Mouse (Mus musculus) midbrain, embryonic 15.5 days (tissue): ENCODE measurements around the gene Nsun4. TPM values are rescaled to one million over a fixed set of nuclear protein-coding genes. Genes with fewer than 3 reads are reported as not detected.
A peak's percentile ranks its signal among the peaks of the same experiment; 100 is the strongest.

ENCODE experiments used
- ATAC-seq: fragments of 200-750 bp; cut with Nextera tagmentation; replicated peaks from 2 replicates; pipeline ENCODE4 v1.8.0; 2017; ENCODE audit warnings: moderate TSS enrichment
- H3K27ac ChIP-seq: fragments of 300-500 bp; sonication (generic); 2 replicates; pipeline ENCODE4 v1.5.1; 2015; ENCODE audit warnings: mild to moderate bottlenecking, inconsistent platforms
- H3K27me3 ChIP-seq: fragments of 300-500 bp; sonication (generic); replicated peaks from 2 replicates; pipeline ENCODE4 v1.6.1; 2015; ENCODE audit warnings: inconsistent platforms
- H3K36me3 ChIP-seq: fragments of 300-500 bp; sonication (generic); replicated peaks from 2 replicates; pipeline ENCODE4 v1.6.1; 2015; ENCODE audit warnings: inconsistent platforms
- H3K4me1 ChIP-seq: fragments of 300-500 bp; sonication (generic); 2 replicates; pipeline ENCODE4 v1.6.1; 2015; ENCODE audit warnings: inconsistent platforms
- H3K4me2 ChIP-seq: fragments of 300-500 bp; sonication (generic); 2 replicates; pipeline ENCODE4 v1.6.1; 2015; ENCODE audit warnings: inconsistent platforms, mild to moderate bottlenecking, moderate library complexity
- H3K4me3 ChIP-seq: fragments of 300-500 bp; sonication (generic); 2 replicates; pipeline ENCODE4 v1.5.1; 2015; ENCODE audit warnings: mild to moderate bottlenecking, inconsistent platforms
- H3K9ac ChIP-seq: fragments of 300-500 bp; sonication (generic); 2 replicates; pipeline ENCODE4 v1.6.1; 2015; ENCODE audit warnings: mild to moderate bottlenecking, inconsistent platforms
- H3K9me3 ChIP-seq: fragments of 300-500 bp; sonication (generic); 2 replicates; pipeline ENCODE4 v1.6.1; 2016; ENCODE audit warnings: inconsistent platforms
- WGBS: fragments of 180-500 bp; shearing (Covaris S2); methylation state at CpG from one replicate; pipeline ENCODE4 v1.1.7; 2015; ENCODE audit warnings: mixed read lengths; 5-methylcytosine and 5-hydroxymethylcytosine counted together
- polyA plus RNA-seq: library from polyadenylated mRNA; unstranded; fragments of >200 nt; fragmentation: Nextera tagmentation; extraction: Ambion mirVana; gene quantifications from 2 replicates; pipeline ENCODE4 v1.2.1, GENCODE M21; 2015

The Nsun4 gene
- polyA plus RNA-seq, 1 experiment from 2014 or later: 13.5 TPM

DNA sequence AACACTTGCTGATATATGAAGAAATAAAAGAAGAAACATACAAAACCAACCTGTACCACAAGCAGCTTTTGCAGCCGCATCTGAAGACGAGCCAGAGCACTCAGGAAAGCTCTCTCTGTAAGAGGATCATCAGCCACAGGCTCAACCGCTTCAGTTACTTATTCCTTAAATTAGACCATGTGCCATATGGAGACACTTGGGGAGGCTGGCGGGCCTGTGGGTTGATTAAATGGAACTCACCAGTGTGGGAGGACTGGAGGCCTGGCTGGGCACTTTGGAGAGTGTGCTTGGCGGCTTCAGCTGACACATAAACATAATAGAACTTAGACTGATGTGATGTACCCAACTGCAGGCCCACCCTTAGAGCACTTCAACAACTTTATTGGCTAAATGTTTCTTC, 20.3 kb downstream of the Nsun4 start:
- Histone ChIP-seq H3K4me1 (no peaks in the 10 kb centered on the region), H3K4me3 (no peak overlapping the region), H3K27me3 (no peaks in the 10 kb centered on the region), H3K27ac (no peak overlapping the region), H3K4me2 (no peak overlapping the region), H3K36me3 (peaks cover 6% of the 10 kb centered on the region; the same call in 1 of the 2 replicates), H3K9ac (no peak overlapping the region), H3K9me3 (no peaks in the 10 kb centered on the region)
- WGBS: 95% methylated on average over 5 of the region's 5 CpGs
- no peak for ATAC-seq

DNA sequence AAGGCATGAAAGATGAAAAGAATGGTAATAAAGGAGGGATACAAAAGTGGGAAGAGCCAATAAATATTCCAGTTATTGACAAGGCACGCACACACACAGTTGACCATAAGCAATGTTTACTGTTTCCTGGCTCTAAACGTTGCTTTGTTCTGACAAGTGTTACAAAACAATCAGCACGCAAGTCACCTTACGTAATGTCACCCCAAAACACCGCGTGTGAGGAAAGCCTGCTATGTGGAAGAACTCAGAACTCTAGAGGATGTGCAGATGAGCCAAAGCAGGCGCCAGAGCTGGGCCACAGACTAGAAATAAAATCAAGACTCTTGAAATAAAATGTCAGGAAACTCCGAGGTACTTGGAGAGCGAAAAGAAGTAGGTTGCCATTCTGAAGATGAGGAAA, 20.8 kb downstream of the Nsun4 start:
- H3K4me1 ChIP-seq: no peaks in the 10 kb centered on the region
- WGBS: 92% methylated on average over 9 of the region's 9 CpGs
- no peak overlapping the region for H3K4me2 ChIP-seq
- no peak overlapping the region for H3K4me3 ChIP-seq
- no peaks in the 10 kb centered on the region for H3K9me3 ChIP-seq
- no peaks in the 10 kb centered on the region for H3K27me3 ChIP-seq
- no peak for ATAC-seq
- H3K9ac ChIP-seq: no peak overlapping the region
- peaks cover 6% of the 10 kb centered on the region; the same call in 1 of the 2 replicates for H3K36me3 ChIP-seq
- H3K27ac ChIP-seq: no peak overlapping the region

DNA sequence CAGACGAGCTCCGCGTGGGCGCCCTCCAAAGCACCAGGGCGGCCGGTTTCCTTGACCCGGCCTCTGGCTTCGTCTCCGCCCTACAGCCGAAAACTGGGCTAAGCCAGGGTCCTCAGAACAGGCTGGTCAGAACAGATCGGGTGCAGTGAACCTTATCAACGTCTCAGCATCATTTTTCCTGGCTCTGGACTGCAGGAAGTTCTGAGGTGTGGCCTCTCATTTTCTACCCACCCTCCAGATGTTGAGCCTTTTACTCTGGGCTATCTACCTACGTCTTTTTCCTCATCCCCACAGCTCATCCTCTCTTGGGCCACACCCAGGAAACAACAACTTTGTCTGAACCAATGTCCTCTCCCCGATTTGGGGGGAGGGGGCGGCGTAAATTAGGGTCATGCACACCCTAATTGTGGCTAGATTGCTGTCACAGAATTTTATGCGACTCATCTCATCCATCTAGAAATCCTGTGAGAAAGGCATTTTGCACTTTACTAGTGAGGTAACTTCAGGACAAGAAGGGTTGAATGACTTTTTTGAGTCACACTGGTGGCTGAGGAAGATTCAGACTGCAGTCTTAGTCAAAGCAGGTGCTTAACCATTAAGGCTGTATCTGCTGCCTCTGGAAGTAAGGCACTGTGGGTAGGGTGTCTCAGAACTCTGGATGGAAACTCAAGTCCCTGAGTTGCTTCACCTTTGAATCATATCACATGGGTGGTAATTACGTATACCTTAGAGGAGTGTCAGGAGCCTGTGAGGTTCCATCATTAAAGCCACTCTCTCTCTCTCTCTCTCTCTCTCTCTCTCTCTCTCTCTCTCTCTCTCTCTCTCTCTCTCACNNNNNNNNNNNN, 35.6 kb downstream of the Nsun4 start, which contains the start of gene Faah:
TSS of gene Faah (minus strand) at position 25 of the 845 bp plus-strand sequence.
- H3K27me3 ChIP-seq: peaks cover 36% of the 10 kb centered on the region
- 9% methylated on average over 18 of the region's 18 CpGs for WGBS
- ATAC-seq: peak; percentile 13

DNA sequence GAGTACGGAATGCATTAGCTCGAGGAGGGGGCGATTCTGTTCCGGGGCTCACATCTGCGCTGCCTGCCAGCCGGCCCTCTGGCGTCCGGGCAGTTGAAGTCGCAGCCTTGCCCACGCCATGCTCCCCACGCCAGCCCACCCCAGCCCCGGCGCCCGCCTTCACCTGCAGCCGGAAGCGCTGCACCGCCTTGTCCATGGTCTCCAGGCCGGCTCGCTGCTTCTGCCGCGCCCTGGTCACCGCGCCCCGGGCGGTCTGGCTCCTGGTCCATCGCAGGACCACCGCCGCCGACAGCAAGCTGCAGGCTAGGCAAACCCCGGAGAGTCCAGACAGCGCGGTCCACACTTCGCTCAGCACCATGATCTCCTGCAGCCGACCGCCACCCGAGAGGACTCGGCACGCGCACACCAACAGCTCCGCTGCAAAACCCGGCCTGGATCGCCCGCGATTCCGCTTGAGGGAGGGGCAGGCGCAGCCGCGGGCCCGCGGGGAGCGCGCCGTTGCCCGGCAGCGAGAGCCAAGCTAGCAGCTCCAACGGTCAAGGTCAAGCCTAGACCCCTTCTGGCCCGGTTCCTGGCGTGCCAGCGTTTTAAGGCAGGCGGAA, 36.3 kb downstream of the Nsun4 start:
- Histone ChIP-seq H3K27ac (peak overlapping the region; percentile 79), H3K9ac (peak overlapping the region; percentile 79), H3K4me3 (peak overlapping the region; percentile 68), H3K4me1 (peaks cover 4% of the 10 kb centered on the region; the same call in 1 of the 2 replicates), H3K9me3 (no peaks in the 10 kb centered on the region), H3K4me2 (peak overlapping the region; percentile 92), H3K36me3 (no peaks in the 10 kb centered on the region), H3K27me3 (peaks cover 36% of the 10 kb centered on the region)
- under 1% methylated on average over 60 of the region's 60 CpGs for WGBS
- ATAC-seq: peak; percentile 94

More for the DNA sequence above, 35.6 kb downstream of the Nsun4 start, which contains the start of gene Faah:
- Histone ChIP-seq H3K9me3 (no peaks in the 10 kb centered on the region), H3K4me3 (peak within 1 kb of the TSS; percentile 68), H3K4me2 (peak within 1 kb of the TSS; percentile 92), H3K36me3 (no peaks in the 10 kb centered on the region), H3K4me1 (peaks cover 4% of the 10 kb centered on the region; the same call in 1 of the 2 replicates), H3K27ac (peak within 1 kb of the TSS; percentile 79), H3K9ac (peak within 1 kb of the TSS; percentile 79)

DNA sequence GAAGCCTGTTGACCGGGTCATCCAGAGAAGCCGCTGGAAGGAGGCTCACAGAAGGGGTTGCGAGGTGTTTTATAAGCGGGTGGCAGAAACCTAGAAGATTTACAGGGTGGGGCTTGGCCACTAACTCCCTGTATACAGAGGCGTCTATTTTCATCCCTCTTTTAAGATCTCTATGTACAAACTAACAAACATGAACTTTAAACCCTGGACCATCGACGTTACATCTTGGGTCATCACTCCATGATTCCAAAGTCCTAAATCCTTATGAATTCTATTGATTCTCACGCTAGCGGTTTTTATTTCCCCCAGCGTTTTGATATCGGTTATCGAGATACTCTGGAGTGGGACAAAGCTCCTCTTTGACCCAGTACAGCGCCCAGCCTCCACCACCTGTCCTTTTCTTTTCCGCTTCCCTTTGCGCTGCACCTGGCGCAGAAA, 36.8 kb downstream of the Nsun4 start:
- peaks cover 4% of the 10 kb centered on the region; the same call in 1 of the 2 replicates for H3K4me1 ChIP-seq

GRCm38 (mm10) chr4:116016396-116016795, 37.3 kb downstream of the Nsun4 start:
- peak overlapping the region; percentile 79; the same call in 1 of the 2 replicates for H3K9ac ChIP-seq
- no peaks in the 10 kb centered on the region for H3K9me3 ChIP-seq
- H3K4me2 ChIP-seq: peak overlapping the region; percentile 92
- H3K4me1 ChIP-seq: peaks cover 4% of the 10 kb centered on the region; the same call in 1 of the 2 replicates
- H3K27ac ChIP-seq: no peak overlapping the region
- no peaks in the 10 kb centered on the region for H3K36me3 ChIP-seq
- peaks cover 36% of the 10 kb centered on the region for H3K27me3 ChIP-seq
- 62% methylated on average over 3 of the region's 3 CpGs for whole genome bisulfite sequencing
- peak overlapping the region; percentile 68 for H3K4me3 ChIP-seq
- ATAC-seq: no peak

More for the DNA sequence above, 36.8 kb downstream of the Nsun4 start:
- Histone ChIP-seq H3K9me3 (no peaks in the 10 kb centered on the region), H3K4me3 (peak overlapping the region; percentile 68), H3K27me3 (peaks cover 36% of the 10 kb centered on the region), H3K36me3 (no peaks in the 10 kb centered on the region), H3K27ac (no peak overlapping the region), H3K9ac (peak overlapping the region; percentile 79), H3K4me2 (peak overlapping the region; percentile 92)
- peak; percentile 32 for ATAC-seq
- 11% methylated on average over 16 of the region's 16 CpGs for WGBS

- no peak overlapping the region for H3K9ac ChIP-seq
- H3K27ac ChIP-seq: no peak overlapping the region
- H3K9me3 ChIP-seq: no peaks in the 10 kb centered on the region
- peaks cover 4% of the 10 kb centered on the region; the same call in 1 of the 2 replicates for H3K4me1 ChIP-seq
- H3K36me3 ChIP-seq: no peaks in the 10 kb centered on the region
- no peak for ATAC-seq
- 0 out of 2 replicates have a peak overlapping the region, but pooled peaks have one; percentile 68 for H3K4me3 ChIP-seq
- H3K4me2 ChIP-seq: peak overlapping the region; percentile 92; the same call in 1 of the 2 replicates
- H3K27me3 ChIP-seq: peaks cover 36% of the 10 kb centered on the region
- 72% methylated on average over 8 of the region's 8 CpGs for WGBS
Observed at GRCm38 (mm10) chr4:116015996-116016395, 37.7 kb downstream of the Nsun4 start.

GRCm38 (mm10) chr4:116015502-116015901, 38.2 kb downstream of the Nsun4 start:
- H3K4me2 ChIP-seq: no peak overlapping the region
- peaks cover 4% of the 10 kb centered on the region; the same call in 1 of the 2 replicates for H3K4me1 ChIP-seq
- H3K4me3 ChIP-seq: no peak overlapping the region
- ATAC-seq: no peak
- peaks cover 36% of the 10 kb centered on the region for H3K27me3 ChIP-seq
- no peaks in the 10 kb centered on the region for H3K9me3 ChIP-seq
- 87% methylated on average over 5 of the region's 5 CpGs for WGBS
- H3K9ac ChIP-seq: no peak overlapping the region
- H3K27ac ChIP-seq: no peak overlapping the region
- no peaks in the 10 kb centered on the region for H3K36me3 ChIP-seq

- H3K27ac ChIP-seq: no peak overlapping the region
- H3K36me3 ChIP-seq: no peaks in the 10 kb centered on the region
- WGBS: 83% methylated on average over 8 of the region's 8 CpGs
- H3K27me3 ChIP-seq: peaks cover 11% of the 10 kb centered on the region
- H3K4me1 ChIP-seq: no peaks in the 10 kb centered on the region
- no peak overlapping the region for H3K9ac ChIP-seq
- H3K4me3 ChIP-seq: no peak overlapping the region
- ATAC-seq: no peak
- no peaks in the 10 kb centered on the region for H3K9me3 ChIP-seq
- H3K4me2 ChIP-seq: no peak overlapping the region
Observed at GRCm38 (mm10) chr4:116010186-116010585, 43.5 kb downstream of the Nsun4 start.

DNA sequence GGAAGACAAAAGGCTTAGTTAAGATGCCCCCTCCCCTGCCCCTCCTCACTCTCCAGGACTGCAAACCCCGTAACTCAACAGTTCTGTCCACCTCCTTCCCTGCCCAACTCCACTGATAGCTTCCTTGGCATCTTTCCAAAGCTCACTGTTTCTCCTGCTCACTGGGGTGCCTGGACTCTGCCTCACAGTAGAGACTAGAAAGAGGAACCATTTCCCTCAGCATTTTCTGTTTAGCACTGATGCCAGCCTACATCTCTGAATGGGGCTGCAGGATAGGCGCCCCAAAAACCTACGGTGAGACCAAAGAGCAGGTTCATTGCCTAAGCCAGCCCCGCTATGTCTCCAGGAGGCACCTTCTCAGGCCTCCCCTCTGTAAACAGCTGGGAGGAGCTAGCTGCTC, 52.5 kb downstream of the Nsun4 start:
- WGBS: 65% methylated on average over 4 of the region's 4 CpGs
- Histone ChIP-seq H3K27ac (no peak overlapping the region), H3K4me1 (no peaks in the 10 kb centered on the region), H3K9me3 (no peaks in the 10 kb centered on the region), H3K4me3 (no peak overlapping the region), H3K9ac (no peak overlapping the region), H3K4me2 (no peak overlapping the region), H3K27me3 (no peaks in the 10 kb centered on the region), H3K36me3 (no peaks in the 10 kb centered on the region)
- ATAC-seq: no peak

DNA sequence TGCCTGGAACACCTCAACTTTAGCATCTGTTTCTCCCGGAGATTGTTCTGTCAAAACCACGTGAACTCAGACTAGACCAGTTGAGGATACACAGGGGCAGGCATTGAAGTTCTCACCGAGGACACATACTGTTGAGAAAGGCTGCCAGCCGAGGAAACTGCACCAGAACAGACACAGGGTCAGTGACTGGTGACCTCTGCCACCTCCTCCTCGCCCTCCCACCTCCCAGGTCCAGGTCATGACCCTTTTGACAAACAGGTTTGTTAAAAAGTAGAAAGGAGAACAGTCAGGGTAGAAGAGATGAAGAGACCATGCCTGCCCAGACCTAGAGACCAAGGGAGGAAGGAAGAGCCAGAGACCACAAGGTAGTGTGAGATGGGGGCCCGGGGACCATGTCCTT, 53.0 kb downstream of the Nsun4 start:
- no peak overlapping the region for H3K4me2 ChIP-seq
- no peak overlapping the region for H3K4me3 ChIP-seq
- no peaks in the 10 kb centered on the region for H3K4me1 ChIP-seq
- WGBS: 45% methylated on average over 6 of the region's 6 CpGs
- no peaks in the 10 kb centered on the region for H3K27me3 ChIP-seq
- H3K9me3 ChIP-seq: no peaks in the 10 kb centered on the region
- H3K9ac ChIP-seq: no peak overlapping the region
- H3K36me3 ChIP-seq: no peaks in the 10 kb centered on the region
- no peak for ATAC-seq
- H3K27ac ChIP-seq: no peak overlapping the region

DNA sequence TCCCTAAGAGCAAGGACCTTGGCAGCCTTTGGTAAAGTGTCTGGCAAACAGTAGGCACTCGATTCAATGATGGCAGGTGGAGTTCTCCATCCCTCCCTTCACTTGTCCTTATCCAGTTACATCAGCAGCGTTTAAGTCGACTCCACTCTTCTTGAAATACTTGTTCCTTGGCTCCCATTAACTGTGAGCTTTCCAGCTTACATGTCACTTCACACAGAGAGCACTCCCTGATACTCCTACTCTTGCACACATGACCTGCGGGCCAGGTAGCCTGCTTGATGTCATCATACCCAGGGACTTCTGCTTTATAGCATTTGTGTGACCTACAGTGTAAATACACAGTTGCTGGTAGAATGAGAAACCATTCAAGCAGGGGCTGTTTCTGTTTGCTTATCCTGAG, 56.9 kb downstream of the Nsun4 start:
- Histone ChIP-seq H3K4me1 (no peaks in the 10 kb centered on the region), H3K9me3 (no peaks in the 10 kb centered on the region), H3K27ac (no peak overlapping the region), H3K36me3 (no peaks in the 10 kb centered on the region), H3K4me2 (no peak overlapping the region), H3K27me3 (no peaks in the 10 kb centered on the region), H3K4me3 (no peak overlapping the region), H3K9ac (no peak overlapping the region)
- ATAC-seq: no peak
- 86% methylated on average over 4 of the region's 4 CpGs for WGBS
